Comparison of ENCODE assay signal across 15 mouse cellular contexts in the genomic region with DNA sequence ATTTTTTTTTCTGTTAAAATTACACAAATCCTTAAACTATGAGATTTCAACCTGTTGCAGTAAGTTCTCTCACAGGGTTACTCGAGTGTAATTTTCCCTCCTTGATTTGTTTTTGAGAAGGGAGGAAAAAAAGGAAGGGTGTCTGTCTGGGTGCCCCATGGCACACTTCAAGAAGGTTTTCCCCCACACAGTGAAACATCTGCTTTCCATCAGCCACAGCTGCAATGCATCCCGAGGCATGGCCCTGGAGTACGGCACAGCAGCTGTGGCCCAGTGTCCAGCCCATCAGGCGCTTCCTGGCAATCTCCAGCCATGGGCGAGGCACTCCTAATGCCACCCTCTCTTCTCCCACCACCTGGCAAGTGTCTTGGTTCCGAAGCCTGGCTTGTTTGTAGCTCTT.
DNase-seq lines count a peak whose midpoint lies in the region; ATAC-seq and TF ChIP-seq lines count a peak whose summit lies in the region.
"Had no signal": no experiment of that assay in that cellular context is flagged by ENCODE, and none has a peak within 500 bp of the region (broad histone marks: within the 10 kb centered on the region; RNA-seq: fewer than 3 reads in every experiment).

No protein-coding gene starts in this region.

- H3K4me3 ChIP-seq in heart, embryonic 10.5 days: no peak overlapping the region
- no peak overlapping the region for H3K4me3 ChIP-seq in midbrain, embryonic 10.5 days
- no peak overlapping the region for H3K4me3 ChIP-seq in midbrain, postnatal 0 days (ENCODE audit: low read depth, low read length)
- H3K4me3 ChIP-seq in embryonic facial prominence, embryonic 11.5 days (ENCODE audit: low read depth, low read length): no peak overlapping the region
- H3K4me3 ChIP-seq in neural tube, embryonic 11.5 days (ENCODE audit: low read depth, low read length): no peak overlapping the region
- H3K4me3 ChIP-seq: left cerebral cortex, adult 2 months; liver, embryonic 13.5 days had no signal

- peak; percentile 2 to 7 for DNase-seq in heart, postnatal 14 days
- DNase-seq in heart, embryonic 10.5 days (ENCODE audit: low spot score): no peak
- peak; percentile 35 for DNase-seq in midbrain, embryonic 10.5 days (ENCODE audit: low spot score)
- no peak for DNase-seq in midbrain, postnatal 0 days (ENCODE audit: low spot score)
- DNase-seq in embryonic facial prominence, embryonic 11.5 days (ENCODE audit: low spot score): peak; percentile 85
- DNase-seq in neural tube, embryonic 11.5 days (ENCODE audit: low spot score): peak; percentile 31
- DNase-seq in cerebellum, postnatal 36 days: no peak
- no peak for DNase-seq in adrenal gland, adult (ENCODE audit: inconsistent age in 2 of 2, low spot score in 1 of 2)
- DNase-seq: adrenal gland, postnatal 14 days; cerebellum, postnatal 10 days; gastrocnemius, postnatal 14 days; heart, postnatal 36 days; liver, embryonic 13.5 days had no signal

- intact Hi-C loops in heart, postnatal 14 days (cut with DNase I): no loop called here

- no peaks in the 10 kb centered on the region for H3K9me3 ChIP-seq in heart, embryonic 10.5 days
- no peaks in the 10 kb centered on the region for H3K9me3 ChIP-seq in midbrain, embryonic 10.5 days (replicated peaks)
- H3K9me3 ChIP-seq in midbrain, postnatal 0 days (ENCODE audit: low read length): no peaks in the 10 kb centered on the region
- H3K9me3 ChIP-seq in embryonic facial prominence, embryonic 11.5 days (replicated peaks; ENCODE audit: control insufficient read depth, low read length): no peaks in the 10 kb centered on the region
- no peaks in the 10 kb centered on the region for H3K9me3 ChIP-seq in neural tube, embryonic 11.5 days (ENCODE audit: control insufficient read depth, low read length)
- H3K9me3 ChIP-seq: liver, embryonic 13.5 days had no signal

- no peak for ATAC-seq in midbrain, postnatal 0 days (ENCODE audit: low FRiP score)
- peak; percentile 76; the same call in 1 of the 2 replicates for ATAC-seq in embryonic facial prominence, embryonic 11.5 days (replicated peaks; ENCODE audit: insufficient number of reproducible peaks, low FRiP score, low TSS enrichment, low read depth)
- no peak for ATAC-seq in neural tube, embryonic 11.5 days (ENCODE audit: insufficient read depth, low FRiP score, low TSS enrichment)
- ATAC-seq: intestine, postnatal 0 days had no signal

- no peak for TF ChIP-seq CTCF in midbrain, postnatal 0 days (IDR thresholded peaks at IDR 0.05)

- no peaks in the 10 kb centered on the region for H3K27me3 ChIP-seq in heart, embryonic 10.5 days (ENCODE audit: insufficient read depth, poor library complexity, severe bottlenecking)
- H3K27me3 ChIP-seq in midbrain, embryonic 10.5 days (ENCODE audit: low read depth, poor library complexity, severe bottlenecking): no peaks in the 10 kb centered on the region
- no peaks in the 10 kb centered on the region for H3K27me3 ChIP-seq in midbrain, postnatal 0 days (ENCODE audit: insufficient read depth, low read length)
- no peaks in the 10 kb centered on the region for H3K27me3 ChIP-seq in embryonic facial prominence, embryonic 11.5 days (ENCODE audit: control insufficient read depth, insufficient read depth, low read length)
- H3K27me3 ChIP-seq in neural tube, embryonic 11.5 days (ENCODE audit: control insufficient read depth, insufficient read depth, low read length): no peaks in the 10 kb centered on the region
- H3K27me3 ChIP-seq: liver, embryonic 13.5 days had no signal

- H3K36me3 ChIP-seq in heart, embryonic 10.5 days: no peaks in the 10 kb centered on the region
- H3K36me3 ChIP-seq in midbrain, embryonic 10.5 days: no peaks in the 10 kb centered on the region
- H3K36me3 ChIP-seq in midbrain, postnatal 0 days (ENCODE audit: insufficient read depth, low read length): no peaks in the 10 kb centered on the region
- H3K36me3 ChIP-seq in embryonic facial prominence, embryonic 11.5 days (replicated peaks; ENCODE audit: control insufficient read depth, insufficient read depth, low read depth, low read length): no peaks in the 10 kb centered on the region
- no peaks in the 10 kb centered on the region for H3K36me3 ChIP-seq in neural tube, embryonic 11.5 days (ENCODE audit: control insufficient read depth, insufficient read depth, low read length)
- H3K36me3 ChIP-seq: liver, embryonic 13.5 days had no signal

- no peaks in the 10 kb centered on the region for H3K4me1 ChIP-seq in heart, embryonic 10.5 days
- H3K4me1 ChIP-seq in midbrain, embryonic 10.5 days: peaks cover 12% of the 10 kb centered on the region
- no peaks in the 10 kb centered on the region for H3K4me1 ChIP-seq in midbrain, postnatal 0 days (ENCODE audit: insufficient read depth, low read length)
- H3K4me1 ChIP-seq in embryonic facial prominence, embryonic 11.5 days (ENCODE audit: control insufficient read depth, insufficient read depth, low read length): no peaks in the 10 kb centered on the region
- H3K4me1 ChIP-seq in neural tube, embryonic 11.5 days (ENCODE audit: control insufficient read depth, insufficient read depth, low read length): peaks cover 5% of the 10 kb centered on the region
- H3K4me1 ChIP-seq: liver, embryonic 13.5 days had no signal

- H3K4me2 ChIP-seq in midbrain, postnatal 0 days (ENCODE audit: low read depth, low read length, poor library complexity, severe bottlenecking): no peak overlapping the region
- no peak overlapping the region for H3K4me2 ChIP-seq in embryonic facial prominence, embryonic 11.5 days (ENCODE audit: low read depth, low read length)
- H3K4me2 ChIP-seq in neural tube, embryonic 11.5 days (ENCODE audit: low read depth): no peak overlapping the region
- H3K4me2 ChIP-seq: liver, embryonic 13.5 days had no signal

- WGBS in heart, embryonic 10.5 days: 49% methylated on average over 6 of the region's 6 CpGs
- WGBS in midbrain, embryonic 10.5 days: 60% methylated on average over 6 of the region's 6 CpGs
- WGBS in midbrain, postnatal 0 days: 67% methylated on average over 6 of the region's 6 CpGs
- WGBS in embryonic facial prominence, embryonic 11.5 days: 11% methylated on average over 6 of the region's 6 CpGs
- WGBS in neural tube, embryonic 11.5 days: 48% methylated on average over 6 of the region's 6 CpGs

- no peak overlapping the region for H3K27ac ChIP-seq in heart, embryonic 10.5 days
- H3K27ac ChIP-seq in midbrain, embryonic 10.5 days (replicated peaks): peak overlapping the region; percentile 52; the same call in 1 of the 2 replicates
- no peak overlapping the region for H3K27ac ChIP-seq in midbrain, postnatal 0 days (ENCODE audit: low read depth, low read length)
- H3K27ac ChIP-seq in embryonic facial prominence, embryonic 11.5 days (replicated peaks; ENCODE audit: low read depth, low read length): no peak overlapping the region
- H3K27ac ChIP-seq in neural tube, embryonic 11.5 days (ENCODE audit: low read depth, low read length): no peak overlapping the region
- H3K27ac ChIP-seq: left cerebral cortex, adult 2 months; liver, embryonic 13.5 days had no signal

- no peak overlapping the region for H3K9ac ChIP-seq in midbrain, postnatal 0 days (replicated peaks; ENCODE audit: low read length, poor library complexity, severe bottlenecking)
- H3K9ac ChIP-seq in embryonic facial prominence, embryonic 11.5 days (replicated peaks; ENCODE audit: low read length): no peak overlapping the region
- no peak overlapping the region; the same call in 1 of the 2 replicates for H3K9ac ChIP-seq in neural tube, embryonic 11.5 days (ENCODE audit: low read length)
- H3K9ac ChIP-seq: liver, embryonic 13.5 days had no signal

Comparison
In these comparisons a context has a peak if more than half of its experiments do, and no peak if none do; other contexts are left out.
1. DNase-seq: peak in heart, postnatal 14 days (2 of 2), midbrain, embryonic 10.5 days (single experiment), embryonic facial prominence, embryonic 11.5 days (single experiment) and neural tube, embryonic 11.5 days (single experiment); none in heart, embryonic 10.5 days (single experiment), midbrain, postnatal 0 days (single experiment), cerebellum, postnatal 36 days (0 of 2) and adrenal gland, adult (0 of 2).